Mouse (Mus musculus) bone marrow, adult 2 months (tissue): ENCODE measurements around the gene Mak.

Experiments used
- CTCF ChIP-seq: fragments of 200-500 bp; IDR thresholded peaks from 2 replicates; pipeline ENCODE4 v1.5.1; 2011; ENCODE audit warnings: low read length, control low read depth; ENCODE audit not compliant: control insufficient read depth, insufficient read depth
- POLR2A ChIP-seq: fragments of 200-500 bp; IDR thresholded peaks from 2 replicates; pipeline ENCODE4 v1.6.1; 2011; ENCODE audit warnings: low read depth, mild to moderate bottlenecking, control low read depth, low read length, borderline replicate concordance; ENCODE audit not compliant: control insufficient read depth

DNA sequence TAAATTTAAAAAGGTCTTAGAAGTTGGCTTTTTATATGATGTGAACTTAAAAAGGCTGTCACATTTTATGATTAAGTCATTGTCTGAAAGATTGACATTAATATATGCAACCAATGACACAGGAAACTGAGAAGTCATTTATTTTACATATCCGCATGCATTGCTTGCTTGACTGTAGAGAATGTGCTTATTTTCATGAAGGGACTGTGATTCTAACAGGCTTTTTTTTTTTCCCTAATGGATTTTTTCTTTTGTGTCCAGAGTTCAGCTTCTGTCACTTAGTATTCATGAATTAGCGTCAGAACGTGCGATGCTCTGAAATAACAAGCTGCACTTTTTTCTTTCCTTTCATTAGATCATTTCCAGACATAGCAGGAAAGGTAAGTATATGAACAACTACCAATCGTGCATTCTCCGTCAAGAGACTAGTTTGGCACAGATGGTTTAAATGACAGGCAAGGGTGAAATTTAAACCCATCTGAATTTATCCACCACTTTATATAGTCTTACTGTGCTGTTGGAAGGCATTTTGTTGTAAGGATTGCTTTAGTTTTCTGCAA is 44.2 kb upstream of the Mak start:
- TF ChIP-seq CTCF (no peak), POLR2A (no peak)
